Mouse (Mus musculus) retina, embryonic 14.5 days (tissue): ENCODE measurements at regions not wholly inside any gene's neighbourhood (a gene's known extent, or its start where the extent isn't known, plus 50 kb on each side); places are given as distances from the start of the nearest gene placed in this dataset.
"Not testable (repeated sequence)": the region's sequence is repeated elsewhere in the genome, so short reads cannot be mapped to it uniquely, and the experiment has no call there.

Experiments used
- DNase-seq: peaks from one replicate; pipeline ENCODE4 v3.0.0-alpha.2; 2015; ENCODE audit warnings: low spot score

- no peak for DNase-seq
Observed at GRCm38 (mm10) chr5:117040878-117041277, 75.0 kb downstream of the Suds3 start.

- peak; percentile 78 for DNase-seq
Observed at GRCm38 (mm10) chr5:117037261-117037660, 78.7 kb downstream of the Suds3 start.

DNA sequence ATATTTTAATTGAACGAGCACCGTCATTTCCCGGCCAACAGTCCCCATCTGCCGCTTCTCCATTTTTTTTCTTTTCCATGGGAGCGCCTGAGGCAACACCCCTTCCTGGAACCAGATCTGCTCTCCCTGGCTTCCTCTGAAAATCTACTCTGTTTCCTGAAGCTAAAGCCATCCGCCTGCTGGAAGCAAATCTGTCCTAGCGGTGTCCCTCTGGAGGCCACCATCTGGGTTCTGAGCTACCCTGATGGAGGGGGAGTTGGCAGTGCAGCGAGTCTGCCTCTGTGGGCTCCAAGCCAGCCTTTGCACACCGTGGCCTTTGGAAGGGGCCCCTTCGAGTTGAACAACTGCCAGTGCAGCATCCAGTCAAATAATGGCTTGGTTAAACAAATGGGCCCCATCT lies 83.8 kb downstream of the Suds3 start:
- DNase-seq: no peak

- DNase-seq: no peak
Observed at GRCm38 (mm10) chr5:117025689-117026383, 90.1 kb downstream of the Suds3 start.

- DNase-seq: no peak
Observed at GRCm38 (mm10) chr5:117018419-117019150, 97.3 kb downstream of the Suds3 start.

DNA sequence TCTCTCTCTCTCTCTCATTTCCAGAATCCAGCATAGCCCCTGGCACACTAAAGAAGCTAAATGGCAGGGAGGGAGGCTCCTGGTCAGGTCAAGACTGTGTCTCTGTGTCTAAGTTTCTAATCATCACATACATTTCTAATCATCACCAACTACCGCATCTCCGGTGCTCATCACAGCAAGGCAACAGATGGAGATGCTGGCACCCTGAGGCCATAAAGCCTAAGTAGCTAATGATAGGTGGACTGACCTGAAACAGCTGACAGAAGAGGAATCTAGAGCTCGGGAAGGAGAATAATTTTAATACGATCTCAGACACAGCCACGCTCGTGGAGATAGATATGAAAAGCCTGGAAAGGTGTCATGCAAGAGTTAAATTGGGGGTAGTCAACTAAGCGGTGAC lies 104.8 kb downstream of the Suds3 start:
- DNase-seq: no peak

GRCm38 (mm10) chr5:117000770-117001201 lies 115.1 kb downstream of the Suds3 start:
- DNase-seq: peak; percentile 77

GRCm38 (mm10) chr5:116994508-116994907 lies 121.4 kb downstream of the Suds3 start:
- no peak for DNase-seq

DNA sequence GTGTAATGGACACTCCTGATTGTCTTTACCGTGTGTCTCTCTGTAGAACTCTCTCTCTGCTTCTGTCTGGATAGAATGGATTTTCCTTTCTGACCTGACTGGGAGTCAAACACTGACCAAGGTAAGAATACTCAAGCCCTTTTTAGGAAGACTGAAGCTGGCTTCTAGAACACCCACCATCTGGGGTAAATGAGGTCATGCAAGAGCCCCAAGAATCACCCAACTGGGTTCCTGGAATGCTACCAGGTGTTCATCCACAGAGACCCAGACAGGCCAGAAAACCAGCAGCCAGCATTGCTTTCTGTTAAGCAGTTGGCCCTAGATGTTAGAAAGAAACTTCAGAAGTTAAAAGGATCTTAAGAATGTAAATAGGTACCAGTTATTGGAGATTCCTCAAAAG lies 122.2 kb downstream of the Suds3 start:
- DNase-seq: no peak

DNA sequence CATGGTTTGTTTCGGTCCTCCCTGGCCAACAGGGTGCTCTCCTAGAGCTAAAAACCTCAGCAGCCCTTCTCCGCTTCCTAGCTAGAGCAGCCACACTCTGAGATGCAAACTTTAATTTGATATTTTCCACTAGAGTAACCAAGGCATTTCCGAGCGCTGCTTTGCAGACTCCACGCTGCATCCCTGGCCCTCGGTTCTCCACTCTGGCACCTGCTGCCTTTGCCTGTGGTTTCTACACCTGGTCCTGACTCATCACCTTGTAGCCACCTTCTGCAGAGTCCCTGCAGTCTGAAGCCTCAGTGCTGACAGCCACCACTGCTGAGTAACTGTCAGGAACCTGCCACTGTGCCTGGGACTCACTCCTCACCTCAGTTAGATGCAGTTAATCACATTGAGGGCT lies 124.5 kb downstream of the Suds3 start:
- DNase-seq: peak; percentile 60

DNA sequence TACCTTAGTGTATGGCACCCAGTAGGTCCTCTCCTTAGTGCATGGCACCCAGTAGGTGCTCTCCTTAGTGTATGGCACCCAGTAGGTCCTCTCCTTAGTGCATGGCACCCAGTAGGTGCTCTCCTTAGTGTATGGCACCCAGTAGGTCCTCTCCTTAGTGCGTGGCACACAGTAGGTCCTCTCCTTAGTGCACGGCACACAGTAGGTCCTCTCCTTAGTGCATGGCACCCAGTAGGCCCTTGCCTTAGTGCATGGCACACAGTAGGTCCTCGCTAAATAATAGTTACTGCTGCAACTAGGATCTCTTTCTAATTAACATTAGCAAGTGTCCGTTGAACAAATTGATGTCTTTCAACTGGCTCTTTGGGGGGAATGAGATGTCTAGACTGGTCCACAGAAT lies 144.4 kb downstream of the Suds3 start:
- DNase-seq: not testable (repeated sequence)

GRCm38 (mm10) chr5:116964171-116964570 lies 151.7 kb downstream of the Suds3 start:
- DNase-seq: no peak

GRCm38 (mm10) chr5:116963106-116963505 lies 152.8 kb downstream of the Suds3 start:
- no peak for DNase-seq

DNA sequence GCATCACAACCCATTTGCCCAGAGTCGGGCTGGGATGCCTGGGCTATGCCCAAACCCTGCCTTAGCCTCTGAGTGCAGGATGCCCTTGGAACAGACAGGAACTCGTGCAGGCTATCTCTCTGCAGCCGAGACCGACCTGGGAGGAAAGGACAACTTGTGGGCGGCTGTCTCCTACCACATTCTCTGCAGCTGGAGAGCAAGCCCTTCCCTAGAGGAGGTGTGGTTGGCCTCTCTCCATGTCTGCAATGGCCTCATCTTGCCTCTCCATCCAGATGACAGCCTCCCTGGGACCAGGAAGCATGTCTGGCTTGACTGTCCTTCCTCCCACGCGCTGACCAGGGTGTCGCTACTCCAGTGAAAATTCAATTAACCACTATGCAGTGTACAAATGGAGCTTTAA lies 155.9 kb downstream of the Suds3 start:
- no peak for DNase-seq

- DNase-seq: no peak
Observed at GRCm38 (mm10) chr5:116958141-116958540, 157.8 kb downstream of the Suds3 start.

- peak; percentile 5 for DNase-seq
Observed at GRCm38 (mm10) chr5:116956572-116956971, 159.3 kb downstream of the Suds3 start.

- no peak for DNase-seq
Observed at GRCm38 (mm10) chr5:116950280-116950881, 165.5 kb downstream of the Suds3 start.

DNA sequence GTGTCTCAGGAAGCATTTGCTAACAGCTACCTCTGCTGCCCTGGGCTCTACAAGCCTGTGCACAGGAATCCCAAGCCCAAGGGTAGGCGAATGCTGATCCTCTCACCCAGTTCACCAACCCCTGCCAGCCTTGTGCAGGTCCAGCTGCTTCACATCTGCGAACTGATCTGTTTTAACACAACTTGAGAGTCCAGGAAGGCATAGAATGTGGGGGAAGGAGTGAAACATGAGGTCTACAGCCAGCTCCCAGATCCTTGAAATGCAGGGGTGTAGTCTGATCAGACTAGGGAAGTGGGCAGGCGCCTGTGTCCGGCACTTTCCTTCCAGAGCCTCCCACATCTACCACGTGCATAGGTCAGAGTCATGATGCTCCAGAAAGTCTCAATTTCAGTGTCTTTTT lies 181.3 kb downstream of the Suds3 start:
- no peak for DNase-seq

DNA sequence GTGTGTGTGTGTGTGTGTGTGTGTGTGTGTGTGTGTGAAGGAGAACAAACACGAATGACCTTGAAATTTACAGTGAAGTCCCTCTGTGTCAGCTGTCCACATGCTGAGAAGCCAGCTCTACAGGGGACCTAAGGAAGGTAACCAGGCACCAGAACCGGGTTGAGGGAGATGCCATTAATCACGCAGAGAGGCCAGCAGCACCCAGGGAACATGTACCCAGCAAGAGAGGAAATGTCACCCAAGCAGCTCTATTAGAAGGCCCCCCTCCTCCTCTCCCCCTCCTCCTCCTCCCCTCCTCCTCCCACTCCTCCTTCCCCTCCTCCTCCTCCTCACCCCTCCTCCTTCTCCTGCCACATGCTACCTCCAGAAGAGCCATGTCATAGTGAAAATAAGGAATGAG lies 181.8 kb downstream of the Suds3 start:
- DNase-seq: no peak

GRCm38 (mm10) chr5:116933105-116933504 lies 182.8 kb downstream of the Suds3 start:
- no peak for DNase-seq

DNA sequence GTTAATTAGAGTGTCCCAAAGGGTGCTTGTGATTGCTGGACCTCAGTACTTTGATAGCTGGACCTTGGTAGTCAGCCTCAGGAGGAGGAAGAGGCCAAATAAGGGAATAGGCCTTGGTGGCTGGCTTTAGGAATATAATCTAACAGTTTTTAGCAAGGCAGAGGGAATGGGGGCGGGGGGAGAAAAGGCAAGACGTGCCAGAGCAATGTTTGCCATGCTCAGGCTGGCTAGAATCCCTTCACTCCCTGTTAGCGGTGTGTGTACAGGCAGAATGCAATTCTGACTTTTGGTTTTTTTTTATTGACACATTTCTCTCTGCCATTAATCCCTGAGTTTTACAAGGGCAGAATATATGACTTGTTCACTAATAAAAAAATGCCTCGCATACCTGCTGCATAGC lies 192.2 kb downstream of the Suds3 start:
- no peak for DNase-seq

GRCm38 (mm10) chr5:116922059-116922671 lies 193.7 kb downstream of the Suds3 start:
- DNase-seq: no peak

GRCm38 (mm10) chr5:116914876-116915275 lies 201.0 kb downstream of the Suds3 start:
- peak; percentile 64 for DNase-seq
